Mouse (Mus musculus) neural tube, embryonic 14.5 days (tissue): ENCODE data around the gene Nrgn. TPM values are rescaled to one million over a fixed set of nuclear protein-coding genes. Genes with fewer than 3 reads are reported as not detected.

ENCODE experiments used
- ATAC-seq: fragments of 200-750 bp; cut with Nextera tagmentation; 2 replicates; pipeline ENCODE4 v1.8.0; 2017; ENCODE audit warnings: low read depth, mild to moderate bottlenecking, moderate TSS enrichment, moderate library complexity
- H3K27ac ChIP-seq: fragments of 300-500 bp; sonication (generic); 2 replicates; pipeline ENCODE4 v1.5.1; 2014; ENCODE audit warnings: low read depth, mild to moderate bottlenecking, control low read depth, low read length, moderate library complexity, mixed read lengths
- H3K27me3 ChIP-seq: fragments of 300-500 bp; sonication (generic); 2 replicates; pipeline ENCODE4 v1.6.1; 2014; ENCODE audit warnings: low read length; ENCODE audit not compliant: control insufficient read depth, insufficient read depth
- H3K36me3 ChIP-seq: fragments of 300-500 bp; sonication (generic); 2 replicates; pipeline ENCODE4 v1.6.1; 2014; ENCODE audit warnings: low read length, mixed read lengths; ENCODE audit not compliant: control insufficient read depth, insufficient read depth
- H3K4me1 ChIP-seq: fragments of 300-500 bp; sonication (generic); 2 replicates; pipeline ENCODE4 v1.6.1; 2014; ENCODE audit warnings: low read length; ENCODE audit not compliant: control insufficient read depth, insufficient read depth
- H3K4me2 ChIP-seq: fragments of 300-500 bp; sonication (generic); 2 replicates; pipeline ENCODE4 v1.6.1; 2014; ENCODE audit warnings: mild to moderate bottlenecking, low read depth, low read length, control low read depth
- H3K4me3 ChIP-seq: fragments of 300-500 bp; sonication (generic); 2 replicates; pipeline ENCODE4 v1.5.1; 2014; ENCODE audit warnings: low read depth, low read length, control low read depth, mixed read lengths
- H3K9ac ChIP-seq: fragments of 300-500 bp; sonication (generic); replicated peaks from 2 replicates; pipeline ENCODE4 v1.6.1; 2014; ENCODE audit warnings: low read depth, mild to moderate bottlenecking, control low read depth, low read length, mixed read lengths
- H3K9me3 ChIP-seq: fragments of 300-500 bp; sonication (generic); 2 replicates; pipeline ENCODE4 v1.6.1; 2016; ENCODE audit warnings: low read length; ENCODE audit not compliant: control insufficient read depth
- WGBS: fragments of 180-500 bp; shearing (Covaris S2); extraction: QIAGEN DNeasy Blood & Tissue Kit; methylation state at CpG from one replicate; pipeline ENCODE4 v1.1.7; 2014; 5-methylcytosine and 5-hydroxymethylcytosine counted together
- polyA plus RNA-seq: library from polyadenylated mRNA; unstranded; fragments of >200 nt; fragmentation: Nextera tagmentation; extraction: Ambion mirVana; gene quantifications from 2 replicates; pipeline ENCODE4 v1.2.1, GENCODE M21; 2014

The Nrgn gene
- polyA plus RNA-seq, 1 experiment from 2014 or later = 3.5 TPM

DNA sequence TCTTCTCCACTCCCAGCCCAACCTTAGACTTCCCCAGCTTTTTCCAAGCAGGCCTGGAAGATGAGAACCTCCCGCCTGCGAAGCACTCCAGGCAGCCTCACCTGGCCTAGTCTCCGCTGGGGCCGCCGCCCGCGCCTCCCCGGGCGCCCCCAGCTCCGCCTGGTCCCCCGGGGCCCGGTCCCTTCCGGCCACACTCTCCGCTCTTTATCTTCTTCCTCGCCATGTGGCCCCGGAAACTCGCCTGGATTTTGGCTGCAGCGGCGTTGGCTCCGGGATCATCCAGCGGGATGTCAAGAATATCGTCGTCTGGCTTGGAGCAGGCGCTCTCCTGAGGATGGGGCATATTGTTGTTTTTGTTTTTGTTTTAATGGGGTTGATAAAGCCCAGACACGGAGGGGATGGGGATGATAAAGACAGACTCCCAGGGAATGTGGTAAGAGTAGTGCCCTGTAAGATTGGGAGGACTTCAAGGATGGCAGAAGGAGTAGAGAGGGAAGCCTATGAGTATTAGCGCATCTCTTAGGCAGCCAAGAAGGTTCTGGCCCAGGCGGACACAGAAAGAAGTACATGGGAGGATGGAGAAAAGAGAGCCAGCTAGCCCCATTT is 6.8 kb downstream of the Nrgn start:
- no peak overlapping the region for H3K4me2 ChIP-seq
- no peak overlapping the region for H3K9ac ChIP-seq
- no peaks in the 10 kb centered on the region for H3K9me3 ChIP-seq
- no peak overlapping the region for H3K27ac ChIP-seq
- peaks cover 25% of the 10 kb centered on the region for H3K27me3 ChIP-seq
- no peaks in the 10 kb centered on the region for H3K36me3 ChIP-seq
- H3K4me3 ChIP-seq = no peak overlapping the region
- no peak for ATAC-seq
- peaks cover 4% of the 10 kb centered on the region; the same call in 1 of the 2 replicates for H3K4me1 ChIP-seq
- WGBS = 9% methylated on average over 27 of the region's 27 CpGs

DNA sequence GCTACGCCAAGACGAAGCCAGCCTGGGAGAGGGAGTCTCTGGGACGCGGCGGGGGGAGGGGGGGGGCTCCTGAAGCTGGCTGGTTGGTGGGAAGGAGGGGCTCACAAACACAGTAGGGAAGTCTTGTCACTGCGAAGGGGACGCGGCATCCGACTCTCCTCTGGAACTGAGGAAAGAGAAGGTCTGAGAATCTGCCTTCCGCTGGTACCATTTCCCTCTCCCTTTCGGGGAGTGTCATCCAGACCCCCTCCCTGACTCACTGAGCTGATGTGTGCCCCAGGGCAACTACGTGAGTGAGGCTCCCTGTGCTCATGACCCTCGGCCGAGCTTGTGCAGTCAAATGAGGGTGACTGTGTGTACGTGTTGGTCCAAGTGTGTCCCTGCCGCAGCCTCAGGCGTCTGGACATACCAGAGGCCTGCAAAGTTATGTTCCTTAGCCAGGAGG is 7.5 kb downstream of the Nrgn start:
- Histone ChIP-seq H3K9ac (no peak overlapping the region), H3K27me3 (peaks cover 18% of the 10 kb centered on the region), H3K9me3 (no peaks in the 10 kb centered on the region), H3K4me2 (peak overlapping the region; percentile 40), H3K36me3 (no peaks in the 10 kb centered on the region), H3K27ac (no peak overlapping the region), H3K4me1 (peaks cover 4% of the 10 kb centered on the region; the same call in 1 of the 2 replicates), H3K4me3 (peak overlapping the region; percentile 11; the same call in 1 of the 2 replicates)
- peak; percentile 68 for ATAC-seq
- WGBS = 3% methylated on average over 17 of the region's 17 CpGs

DNA sequence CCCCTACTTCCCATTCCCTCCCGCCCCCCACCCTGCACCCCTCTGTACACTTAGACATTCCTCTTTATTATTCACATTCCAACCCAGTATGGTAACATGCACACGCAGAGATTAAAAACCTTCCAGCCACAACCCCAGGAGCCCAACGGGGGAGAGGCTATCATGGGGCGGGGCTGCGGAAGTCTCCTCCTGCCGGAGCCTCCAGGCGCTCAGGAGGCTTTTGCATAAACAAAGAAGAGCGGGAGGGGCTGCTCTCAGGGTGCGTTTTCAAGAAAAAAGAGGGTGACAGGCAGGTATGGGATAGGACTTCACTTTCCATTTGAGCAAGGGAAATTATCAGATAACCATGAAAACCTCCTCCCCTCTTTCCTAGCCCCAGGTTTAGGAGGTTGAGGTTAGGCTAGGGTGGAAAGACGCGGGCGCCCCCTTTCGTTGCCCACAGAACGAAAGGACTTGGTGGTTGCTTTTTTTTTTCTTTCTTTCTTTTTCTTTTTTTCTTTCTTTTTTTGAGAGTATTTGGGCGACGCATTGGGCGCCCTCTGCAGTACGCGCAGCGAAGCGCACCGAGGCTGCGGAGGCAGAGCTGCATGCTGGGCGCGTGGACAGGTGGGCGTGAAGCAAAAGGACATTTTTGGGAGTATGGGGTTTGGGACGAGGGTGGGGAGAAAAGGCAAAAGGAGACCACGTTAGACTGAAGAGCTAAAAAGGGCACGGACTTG is 8.1 kb downstream of the Nrgn start:
- no peaks in the 10 kb centered on the region for H3K36me3 ChIP-seq
- no peak overlapping the region for H3K27ac ChIP-seq
- no peaks in the 10 kb centered on the region for H3K9me3 ChIP-seq
- 1% methylated on average over 29 of the region's 29 CpGs for WGBS
- peak overlapping the region; percentile 11; the same call in 1 of the 2 replicates for H3K4me3 ChIP-seq
- peaks cover 4% of the 10 kb centered on the region; the same call in 1 of the 2 replicates for H3K4me1 ChIP-seq
- H3K27me3 ChIP-seq = peaks cover 16% of the 10 kb centered on the region
- H3K4me2 ChIP-seq = peak overlapping the region; percentile 40
- no peak overlapping the region for H3K9ac ChIP-seq
- ATAC-seq = peak; percentile 47

DNA sequence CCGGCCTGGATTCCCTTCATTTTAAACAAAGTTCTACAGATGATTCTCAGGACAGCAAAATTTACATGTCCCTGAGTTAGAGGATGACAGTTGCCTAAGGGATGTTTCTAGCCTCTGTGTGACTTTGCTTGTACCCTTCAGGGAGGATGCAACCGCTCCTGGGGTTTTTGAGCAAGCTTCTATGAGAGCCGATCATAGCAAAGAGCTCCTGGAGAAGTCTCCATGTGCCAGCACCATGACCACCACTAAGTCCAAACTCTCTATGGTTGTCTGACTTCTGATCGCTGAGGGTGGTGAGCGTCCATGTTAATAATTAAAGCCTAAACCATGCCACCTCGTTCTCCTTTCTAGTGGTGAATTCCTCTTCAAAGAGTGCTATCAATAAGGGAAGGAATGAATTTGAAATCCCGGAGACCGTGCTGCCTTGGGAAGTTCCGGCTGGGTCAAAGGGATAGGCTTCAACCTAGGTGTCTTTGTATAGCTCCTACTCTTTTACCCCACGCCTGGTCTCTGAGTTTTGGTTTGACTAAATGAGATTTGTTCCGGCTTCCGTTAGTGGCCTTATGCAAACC is 8.7 kb downstream of the Nrgn start:
- H3K4me3 ChIP-seq = peak overlapping the region; percentile 11; the same call in 1 of the 2 replicates
- WGBS = 24% methylated on average over 12 of the region's 12 CpGs
- H3K27me3 ChIP-seq = peaks cover 16% of the 10 kb centered on the region
- ATAC-seq = no peak
- no peaks in the 10 kb centered on the region for H3K36me3 ChIP-seq
- no peak overlapping the region for H3K27ac ChIP-seq
- no peaks in the 10 kb centered on the region for H3K9me3 ChIP-seq
- H3K9ac ChIP-seq = no peak overlapping the region
- H3K4me1 ChIP-seq = peaks cover 4% of the 10 kb centered on the region; the same call in 1 of the 2 replicates
- H3K4me2 ChIP-seq = peak overlapping the region; percentile 40

DNA sequence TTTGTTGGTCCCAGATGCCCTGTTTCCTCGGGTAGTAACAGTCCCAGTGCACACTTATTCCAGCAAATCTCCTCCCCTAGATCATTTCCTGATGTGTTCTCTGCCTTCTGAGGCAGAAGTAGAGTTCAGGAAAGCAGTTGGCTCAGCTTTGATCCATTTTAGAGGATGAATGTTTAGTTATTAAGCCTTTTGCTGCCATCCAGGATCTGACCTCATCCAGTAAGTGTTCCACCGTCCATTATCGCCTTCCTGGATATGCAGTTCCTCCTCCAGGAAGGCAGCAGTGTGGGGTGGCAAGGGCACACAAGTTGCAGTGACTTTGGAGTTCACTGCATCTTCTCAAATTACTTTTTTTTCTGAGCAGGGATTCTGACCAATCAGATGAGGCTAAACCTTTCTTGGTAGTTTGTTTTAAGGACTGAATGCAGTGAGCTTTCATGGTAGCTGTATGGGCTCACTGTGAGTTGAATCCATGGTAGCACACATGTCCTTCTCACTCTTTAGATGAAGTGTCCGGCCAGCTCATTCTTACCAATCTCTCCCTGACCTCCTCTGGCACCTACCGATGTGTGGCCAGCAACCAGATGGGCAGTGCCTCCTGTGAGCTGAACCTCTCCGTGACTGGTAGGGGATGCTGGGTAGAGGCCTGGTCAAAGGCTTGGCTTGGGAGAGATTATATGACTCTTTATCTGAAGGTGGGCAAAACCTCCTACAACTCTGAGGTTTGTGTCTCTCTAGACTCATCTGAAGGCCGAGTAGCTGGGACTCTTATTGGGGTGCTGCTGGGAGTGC is 10.7 kb downstream of the Nrgn start:
- no peak for ATAC-seq
- H3K27me3 ChIP-seq = peaks cover 16% of the 10 kb centered on the region
- no peaks in the 10 kb centered on the region for H3K9me3 ChIP-seq

DNA sequence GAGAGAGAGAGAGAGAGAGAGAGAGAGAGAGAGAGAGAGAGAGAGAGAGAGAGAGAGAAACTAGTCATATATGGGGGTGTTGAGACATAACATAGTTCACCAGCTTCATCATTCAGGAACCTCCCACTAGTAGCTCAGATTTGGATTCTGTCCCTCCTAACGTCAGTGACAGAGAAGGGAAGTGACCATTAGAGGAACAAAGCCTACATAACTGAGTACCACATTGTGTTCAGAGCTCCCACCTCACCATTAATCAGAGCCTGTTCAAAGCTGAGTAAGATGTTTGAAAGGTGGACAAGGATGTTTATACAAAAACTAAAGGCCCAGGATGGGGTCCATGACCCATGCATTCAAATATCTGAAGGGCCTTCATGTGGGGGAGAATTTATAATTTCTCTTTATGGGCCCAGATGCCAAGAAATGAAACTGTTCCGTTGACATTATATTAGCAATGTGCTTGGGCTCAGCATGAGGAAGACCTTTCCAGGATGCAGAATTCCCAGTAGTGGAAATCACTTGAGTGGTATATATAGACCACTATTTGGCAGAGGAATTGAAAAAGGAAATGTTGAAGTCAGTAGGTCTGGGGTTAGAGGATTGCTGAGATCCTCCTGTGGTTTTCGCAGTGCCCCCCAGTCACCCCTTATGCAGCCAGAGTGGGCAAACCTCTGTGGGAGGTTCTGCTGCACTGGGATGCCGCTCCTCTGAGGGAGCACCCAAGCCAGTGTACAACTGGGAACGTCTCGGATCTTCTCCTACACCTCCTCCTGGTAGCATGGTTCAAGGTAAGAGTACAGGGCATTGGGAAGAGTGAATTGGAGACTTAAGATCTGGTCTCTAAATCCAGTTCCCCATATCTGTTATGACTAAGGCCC is 11.8 kb downstream of the Nrgn start:
- WGBS = 81% methylated on average over 6 of the region's 6 CpGs
- no peak overlapping the region for H3K4me2 ChIP-seq
- H3K4me1 ChIP-seq = peaks cover 4% of the 10 kb centered on the region; the same call in 1 of the 2 replicates
- no peak overlapping the region for H3K4me3 ChIP-seq
- H3K36me3 ChIP-seq = no peaks in the 10 kb centered on the region
- H3K9ac ChIP-seq = no peak overlapping the region
- no peak overlapping the region for H3K27ac ChIP-seq
- ATAC-seq = no peak
- H3K9me3 ChIP-seq = no peaks in the 10 kb centered on the region
- H3K27me3 ChIP-seq = peaks cover 12% of the 10 kb centered on the region

More for the DNA sequence above, 10.7 kb downstream of the Nrgn start:
- no peak overlapping the region for H3K4me3 ChIP-seq
- no peak overlapping the region for H3K9ac ChIP-seq
- H3K36me3 ChIP-seq = no peaks in the 10 kb centered on the region
- peaks cover 4% of the 10 kb centered on the region; the same call in 1 of the 2 replicates for H3K4me1 ChIP-seq
- no peak overlapping the region for H3K27ac ChIP-seq
- no peak overlapping the region for H3K4me2 ChIP-seq
- 67% methylated on average over 7 of the region's 7 CpGs for WGBS

DNA sequence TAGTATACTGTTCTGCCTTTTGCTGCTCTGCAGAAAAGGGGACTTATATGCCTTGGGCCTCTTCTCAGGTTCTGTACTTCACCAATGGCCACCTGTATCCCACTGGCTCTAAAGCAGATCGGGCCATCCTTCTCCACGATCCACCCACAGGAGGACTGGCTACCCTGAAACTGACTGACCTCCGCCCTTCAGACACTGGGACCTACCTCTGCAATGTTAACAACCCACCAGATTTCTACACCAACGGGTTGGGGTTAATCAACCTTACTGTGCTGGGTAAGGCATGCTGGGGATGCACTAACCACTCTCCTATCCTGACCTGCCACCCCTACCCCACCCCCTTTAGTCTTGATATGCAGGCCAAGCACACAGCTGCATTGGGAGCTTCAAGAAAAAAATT is 12.5 kb downstream of the Nrgn start:
- WGBS = 85% methylated on average over 4 of the region's 4 CpGs
- no peak for ATAC-seq

More for the DNA sequence above, 12.5 kb downstream of the Nrgn start:
- no peak overlapping the region for H3K27ac ChIP-seq
- no peak overlapping the region for H3K4me3 ChIP-seq
- peaks cover 2% of the 10 kb centered on the region; the same call in 1 of the 2 replicates for H3K4me1 ChIP-seq
- H3K9me3 ChIP-seq = no peaks in the 10 kb centered on the region
- no peak overlapping the region for H3K4me2 ChIP-seq
- H3K36me3 ChIP-seq = no peaks in the 10 kb centered on the region
- H3K9ac ChIP-seq = no peak overlapping the region
- peaks cover 5% of the 10 kb centered on the region; the same call in 1 of the 2 replicates for H3K27me3 ChIP-seq
